Mouse (Mus musculus): ENCODE measurements around the gene Mtmr6. TPM values are rescaled to one million over a fixed set of nuclear protein-coding genes. Genes with fewer than 3 reads are reported as not detected.

Mtmr6 gene
- polyA plus RNA-seq (2014; fragmentation: Nextera tagmentation; extraction: Ambion mirVana), result 27.7 and 33.7 TPM in 2 replicates

- Histone ChIP-seq H3K27me3 (ENCODE audit: control insufficient read depth, insufficient read depth, low read length) (no peaks in the 10 kb centered on the region), H3K27ac (ENCODE audit: low read depth, low read length) (peak within 1 kb of the TSS; percentile 72), H3K9me3 (replicated peaks; ENCODE audit: control insufficient read depth, low read length) (no peaks in the 10 kb centered on the region), H3K9ac (ENCODE audit: low read depth, low read length) (peak within 1 kb of the TSS; percentile 88), H3K36me3 (ENCODE audit: control insufficient read depth, insufficient read depth, low read length) (no peaks in the 10 kb centered on the region), H3K4me2 (peak within 1 kb of the TSS; percentile 61), H3K4me3 (ENCODE audit: low read depth, low read length) (peak within 1 kb of the TSS; percentile 85), H3K4me1 (ENCODE audit: control insufficient read depth, insufficient read depth, low read length) (0 out of 2 replicates have a peak, but pooled peaks cover 6% of the 10 kb centered on the region)
- peak; percentile 99 for ATAC-seq (replicated peaks; ENCODE audit: insufficient number of reproducible peaks, low FRiP score, low TSS enrichment)
- under 1% methylated on average over 51 of the region's 51 CpGs for WGBS (ENCODE audit: insufficient replicate concordance)
These were observed at the start of gene Mtmr6 for GRCm38 (mm10) chr14:60264990-60265876. TSS of gene Mtmr6 (plus strand) at chr14:60265228.

GRCm38 (mm10) chr14:60216125-60216524 lies 48.9 kb upstream of the Mtmr6 start:
- Histone ChIP-seq H3K27me3 (ENCODE audit: control insufficient read depth, insufficient read depth, low read length) (no peaks in the 10 kb centered on the region), H3K9me3 (replicated peaks; ENCODE audit: control insufficient read depth, low read length) (no peaks in the 10 kb centered on the region), H3K4me3 (ENCODE audit: low read depth, low read length) (no peak overlapping the region), H3K4me2 (no peak overlapping the region), H3K27ac (ENCODE audit: low read depth, low read length) (no peak overlapping the region), H3K36me3 (ENCODE audit: control insufficient read depth, insufficient read depth, low read length) (peaks cover 9% of the 10 kb centered on the region; the same call in 1 of the 2 replicates), H3K4me1 (ENCODE audit: control insufficient read depth, insufficient read depth, low read length) (no peaks in the 10 kb centered on the region), H3K9ac (ENCODE audit: low read depth, low read length) (no peak overlapping the region)
- ATAC-seq (replicated peaks; ENCODE audit: insufficient number of reproducible peaks, low FRiP score, low TSS enrichment), result no peak
- 77% methylated on average over 1 of the region's 1 CpGs for WGBS (ENCODE audit: insufficient replicate concordance)

- peaks cover 9% of the 10 kb centered on the region; the same call in 1 of the 2 replicates for H3K36me3 ChIP-seq (ENCODE audit: control insufficient read depth, insufficient read depth, low read length)
- WGBS (ENCODE audit: insufficient replicate concordance), result 95% methylated on average over 4 of the region's 4 CpGs
- no peak overlapping the region for H3K9ac ChIP-seq (ENCODE audit: low read depth, low read length)
- no peak for ATAC-seq (replicated peaks; ENCODE audit: insufficient number of reproducible peaks, low FRiP score, low TSS enrichment)
- H3K27me3 ChIP-seq (ENCODE audit: control insufficient read depth, insufficient read depth, low read length), result no peaks in the 10 kb centered on the region
- no peak overlapping the region for H3K4me3 ChIP-seq (ENCODE audit: low read depth, low read length)
- H3K4me1 ChIP-seq (ENCODE audit: control insufficient read depth, insufficient read depth, low read length), result no peaks in the 10 kb centered on the region
- no peak overlapping the region for H3K27ac ChIP-seq (ENCODE audit: low read depth, low read length)
- H3K9me3 ChIP-seq (replicated peaks; ENCODE audit: control insufficient read depth, low read length), result no peaks in the 10 kb centered on the region
- H3K4me2 ChIP-seq, result no peak overlapping the region
These were observed 47.4 kb upstream of the Mtmr6 start for GRCm38 (mm10) chr14:60217616-60218015.

GRCm38 (mm10) chr14:60219886-60220285 lies 45.1 kb upstream of the Mtmr6 start:
- H3K9ac ChIP-seq (ENCODE audit: low read depth, low read length), result no peak overlapping the region
- no peak for ATAC-seq (replicated peaks; ENCODE audit: insufficient number of reproducible peaks, low FRiP score, low TSS enrichment)
- H3K4me3 ChIP-seq (ENCODE audit: low read depth, low read length), result no peak overlapping the region
- 87% methylated on average over 10 of the region's 10 CpGs for WGBS (ENCODE audit: insufficient replicate concordance)
- H3K4me1 ChIP-seq (ENCODE audit: control insufficient read depth, insufficient read depth, low read length), result no peaks in the 10 kb centered on the region
- H3K27ac ChIP-seq (ENCODE audit: low read depth, low read length), result no peak overlapping the region
- no peaks in the 10 kb centered on the region for H3K27me3 ChIP-seq (ENCODE audit: control insufficient read depth, insufficient read depth, low read length)
- no peak overlapping the region for H3K4me2 ChIP-seq
- H3K9me3 ChIP-seq (replicated peaks; ENCODE audit: control insufficient read depth, low read length), result no peaks in the 10 kb centered on the region
- H3K36me3 ChIP-seq (ENCODE audit: control insufficient read depth, insufficient read depth, low read length), result peaks cover 9% of the 10 kb centered on the region; the same call in 1 of the 2 replicates

GRCm38 (mm10) chr14:60238551-60238950 lies 26.5 kb upstream of the Mtmr6 start:
- H3K9me3 ChIP-seq (replicated peaks; ENCODE audit: control insufficient read depth, low read length), result no peaks in the 10 kb centered on the region
- no peak overlapping the region for H3K27ac ChIP-seq (ENCODE audit: low read depth, low read length)
- no peak overlapping the region for H3K4me3 ChIP-seq (ENCODE audit: low read depth, low read length)
- H3K4me1 ChIP-seq (ENCODE audit: control insufficient read depth, insufficient read depth, low read length), result no peaks in the 10 kb centered on the region
- 84% methylated on average over 3 of the region's 3 CpGs for WGBS (ENCODE audit: insufficient replicate concordance)
- H3K27me3 ChIP-seq (ENCODE audit: control insufficient read depth, insufficient read depth, low read length), result no peaks in the 10 kb centered on the region
- no peak overlapping the region for H3K9ac ChIP-seq (ENCODE audit: low read depth, low read length)
- H3K4me2 ChIP-seq, result no peak overlapping the region
- ATAC-seq (replicated peaks; ENCODE audit: insufficient number of reproducible peaks, low FRiP score, low TSS enrichment), result no peak
- H3K36me3 ChIP-seq (ENCODE audit: control insufficient read depth, insufficient read depth, low read length), result peaks cover 18% of the 10 kb centered on the region

- peaks cover 9% of the 10 kb centered on the region for H3K4me1 ChIP-seq (ENCODE audit: control insufficient read depth, insufficient read depth, low read length)
- no peak overlapping the region for H3K27ac ChIP-seq (ENCODE audit: low read depth, low read length)
- H3K9me3 ChIP-seq (replicated peaks; ENCODE audit: control insufficient read depth, low read length), result no peaks in the 10 kb centered on the region
- peak overlapping the region; percentile 85 for H3K4me2 ChIP-seq
- H3K36me3 ChIP-seq (ENCODE audit: control insufficient read depth, insufficient read depth, low read length), result no peaks in the 10 kb centered on the region
- ATAC-seq (replicated peaks; ENCODE audit: insufficient number of reproducible peaks, low FRiP score, low TSS enrichment), result no peak
- H3K27me3 ChIP-seq (ENCODE audit: control insufficient read depth, insufficient read depth, low read length), result no peaks in the 10 kb centered on the region
- peak overlapping the region; percentile 89 for H3K4me3 ChIP-seq (ENCODE audit: low read depth, low read length)
- WGBS (ENCODE audit: insufficient replicate concordance), result 20% methylated on average over 8 of the region's 8 CpGs
- H3K9ac ChIP-seq (ENCODE audit: low read depth, low read length), result peak overlapping the region; percentile 97
These were observed 14.7 kb upstream of the Mtmr6 start for GRCm38 (mm10) chr14:60250366-60250765.

GRCm38 (mm10) chr14:60250879-60251278 lies 14.1 kb upstream of the Mtmr6 start:
- H3K4me1 ChIP-seq (ENCODE audit: control insufficient read depth, insufficient read depth, low read length), result peaks cover 9% of the 10 kb centered on the region

GRCm38 (mm10) chr14:60251281-60252003 lies 13.6 kb upstream of the Mtmr6 start, which contains the start of the genes Nupl1 and Gm49336:
TSS of gene Nupl1 (minus strand) at chr14:60251431.
TSS of gene Gm49336 (minus strand) at chr14:60251507.
- no peaks in the 10 kb centered on the region for H3K27me3 ChIP-seq (ENCODE audit: control insufficient read depth, insufficient read depth, low read length)
- no peaks in the 10 kb centered on the region for H3K9me3 ChIP-seq (replicated peaks; ENCODE audit: control insufficient read depth, low read length)
- H3K4me3 ChIP-seq (ENCODE audit: low read depth, low read length), result peak within 1 kb of the TSS; percentile 89
- ATAC-seq (replicated peaks; ENCODE audit: insufficient number of reproducible peaks, low FRiP score, low TSS enrichment), result peak; percentile 100
- H3K9ac ChIP-seq (ENCODE audit: low read depth, low read length), result peak within 1 kb of the TSS; percentile 97
- peak within 1 kb of the TSS; percentile 78 for H3K27ac ChIP-seq (ENCODE audit: low read depth, low read length)
- H3K36me3 ChIP-seq (ENCODE audit: control insufficient read depth, insufficient read depth, low read length), result no peaks in the 10 kb centered on the region
- peak within 1 kb of the TSS; percentile 85 for H3K4me2 ChIP-seq
- peaks cover 9% of the 10 kb centered on the region for H3K4me1 ChIP-seq (ENCODE audit: control insufficient read depth, insufficient read depth, low read length)
- WGBS (ENCODE audit: insufficient replicate concordance), result under 1% methylated on average over 62 of the region's 62 CpGs

More at GRCm38 (mm10) chr14:60250879-60251278, 14.1 kb upstream of the Mtmr6 start:
- Histone ChIP-seq H3K9ac (ENCODE audit: low read depth, low read length) (peak overlapping the region; percentile 97), H3K27ac (ENCODE audit: low read depth, low read length) (peak overlapping the region; percentile 78), H3K36me3 (ENCODE audit: control insufficient read depth, insufficient read depth, low read length) (no peaks in the 10 kb centered on the region), H3K9me3 (replicated peaks; ENCODE audit: control insufficient read depth, low read length) (no peaks in the 10 kb centered on the region), H3K4me2 (peak overlapping the region; percentile 85), H3K4me3 (ENCODE audit: low read depth, low read length) (peak overlapping the region; percentile 89), H3K27me3 (ENCODE audit: control insufficient read depth, insufficient read depth, low read length) (no peaks in the 10 kb centered on the region)
- WGBS (ENCODE audit: insufficient replicate concordance), result under 1% methylated on average over 39 of the region's 39 CpGs
- peak; percentile 69 for ATAC-seq (replicated peaks; ENCODE audit: insufficient number of reproducible peaks, low FRiP score, low TSS enrichment)

Data from heart, embryonic 11.5 days (tissue).